Mouse (Mus musculus): ENCODE results near the gene Ddr2. TPM values are rescaled to one million over a fixed set of nuclear protein-coding genes. Genes with fewer than 3 reads are reported as not detected.

Gene Ddr2
- polyA plus RNA-seq, 1 experiment, result 13.7 TPM

DNA sequence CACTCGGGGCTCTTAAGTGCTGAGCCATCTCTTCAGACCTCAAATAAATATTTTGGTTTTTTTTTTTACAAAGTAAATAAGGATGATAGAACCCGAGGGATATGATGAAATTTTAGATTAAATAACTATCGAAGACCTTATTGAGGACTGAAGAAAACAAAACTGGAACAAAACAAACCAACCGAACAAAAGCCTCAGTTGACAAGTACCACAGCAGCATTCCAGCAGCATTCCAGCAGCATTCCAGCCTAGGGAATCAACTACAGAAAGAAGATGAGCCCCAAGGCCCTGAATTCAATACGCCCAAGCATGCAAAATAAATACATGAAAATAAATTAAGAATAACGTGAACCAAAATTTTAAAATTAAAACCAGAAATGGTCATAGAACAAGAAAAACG, 160.6 kb downstream of the Ddr2 start:
- Histone ChIP-seq H3K79me2 (ENCODE audit: control insufficient read depth, insufficient read depth) (no peaks in the 10 kb centered on the region), H3K36me3 (ENCODE audit: control insufficient read depth, insufficient read depth) (peaks cover 29% of the 10 kb centered on the region), H3K27me3 (ENCODE audit: control insufficient read depth, insufficient read depth, insufficient read length) (no peaks in the 10 kb centered on the region), H3K4me3 (ENCODE audit: insufficient read depth, poor library complexity, severe bottlenecking) (no peak overlapping the region), H3ac (ENCODE audit: control insufficient read depth, insufficient read length, low read depth) (no peak overlapping the region), H3K79me3 (ENCODE audit: low read depth) (no peaks in the 10 kb centered on the region)
- TF ChIP-seq MAX (IDR thresholded peaks at IDR 0.05) (no peak), MYOD1 (IDR thresholded peaks at IDR 0.05; ENCODE audit: control insufficient read depth, insufficient read length, low read depth) (no peak), USF1 (IDR thresholded peaks at IDR 0.05; ENCODE audit: low read depth) (no peak), FOSL1 (IDR thresholded peaks at IDR 0.05; ENCODE audit: insufficient read depth, low read length, poor library complexity, severe bottlenecking) (no peak)

GRCm38 (mm10) chr1:169948866-169949265, 161.7 kb downstream of the Ddr2 start:
- peaks cover 19% of the 10 kb centered on the region for H3K36me3 ChIP-seq (ENCODE audit: control insufficient read depth, insufficient read depth)
- H3K27me3 ChIP-seq (ENCODE audit: control insufficient read depth, insufficient read depth, insufficient read length), result no peaks in the 10 kb centered on the region
- no peaks in the 10 kb centered on the region for H3K79me2 ChIP-seq (ENCODE audit: control insufficient read depth, insufficient read depth)
- H3ac ChIP-seq (ENCODE audit: control insufficient read depth, insufficient read length, low read depth), result no peak overlapping the region
- H3K79me3 ChIP-seq (ENCODE audit: low read depth), result no peaks in the 10 kb centered on the region
- no peak overlapping the region for H3K4me3 ChIP-seq (ENCODE audit: insufficient read depth, poor library complexity, severe bottlenecking)
- TF ChIP-seq MAX (IDR thresholded peaks at IDR 0.05), result no peak
- TF ChIP-seq CEBPB (IDR thresholded peaks at IDR 0.05; ENCODE audit: low read depth), result peak; percentile 51

GRCm38 (mm10) chr1:169948280-169948679, 162.3 kb downstream of the Ddr2 start:
- no peak for TF ChIP-seq CEBPB (IDR thresholded peaks at IDR 0.05; ENCODE audit: low read depth)
- no peak for TF ChIP-seq MYOD1 (IDR thresholded peaks at IDR 0.05; ENCODE audit: control insufficient read depth, insufficient read length, low read depth)
- no peak for TF ChIP-seq MAX (IDR thresholded peaks at IDR 0.05)
- no peak for TF ChIP-seq MYOG (IDR thresholded peaks at IDR 0.05; ENCODE audit: control insufficient read depth, extremely low read depth, insufficient read length)
- no peak for TF ChIP-seq CTCF (IDR thresholded peaks at IDR 0.05; ENCODE audit: control insufficient read depth, insufficient read depth, insufficient read length)
- TF ChIP-seq FOSL1 (IDR thresholded peaks at IDR 0.05; ENCODE audit: insufficient read depth, low read length, poor library complexity, severe bottlenecking), result no peak
- TF ChIP-seq USF1 (IDR thresholded peaks at IDR 0.05; ENCODE audit: low read depth), result no peak
- Histone ChIP-seq H3K4me3 (ENCODE audit: insufficient read depth, poor library complexity, severe bottlenecking) (no peak overlapping the region), H3K79me2 (ENCODE audit: control insufficient read depth, insufficient read depth) (no peaks in the 10 kb centered on the region), H3ac (ENCODE audit: control insufficient read depth, insufficient read length, low read depth) (no peak overlapping the region), H3K79me3 (ENCODE audit: low read depth) (no peaks in the 10 kb centered on the region), H3K27me3 (ENCODE audit: control insufficient read depth, insufficient read depth, insufficient read length) (no peaks in the 10 kb centered on the region), H3K36me3 (ENCODE audit: control insufficient read depth, insufficient read depth) (peaks cover 18% of the 10 kb centered on the region)

DNA sequence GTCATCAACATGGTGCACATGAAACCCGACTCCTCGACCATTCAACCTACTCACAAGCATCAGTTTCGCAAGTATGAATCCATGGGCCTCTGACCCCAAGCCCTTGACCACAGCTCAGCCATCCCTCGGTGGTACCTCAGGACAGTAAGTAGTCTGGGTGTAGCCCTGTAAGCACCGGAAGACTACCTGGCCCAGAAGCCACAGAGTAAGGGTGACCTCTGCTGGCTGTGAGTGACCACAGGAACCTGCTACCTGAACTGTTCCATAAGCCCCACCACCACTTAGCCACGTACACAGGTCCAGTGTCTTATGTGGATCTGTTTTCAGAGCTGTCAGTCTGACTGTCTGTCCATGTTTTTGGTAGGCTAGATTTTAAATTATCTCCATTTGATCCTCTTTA, 162.9 kb downstream of the Ddr2 start:
- no peak overlapping the region for H3ac ChIP-seq (ENCODE audit: control insufficient read depth, insufficient read length, low read depth)

DNA sequence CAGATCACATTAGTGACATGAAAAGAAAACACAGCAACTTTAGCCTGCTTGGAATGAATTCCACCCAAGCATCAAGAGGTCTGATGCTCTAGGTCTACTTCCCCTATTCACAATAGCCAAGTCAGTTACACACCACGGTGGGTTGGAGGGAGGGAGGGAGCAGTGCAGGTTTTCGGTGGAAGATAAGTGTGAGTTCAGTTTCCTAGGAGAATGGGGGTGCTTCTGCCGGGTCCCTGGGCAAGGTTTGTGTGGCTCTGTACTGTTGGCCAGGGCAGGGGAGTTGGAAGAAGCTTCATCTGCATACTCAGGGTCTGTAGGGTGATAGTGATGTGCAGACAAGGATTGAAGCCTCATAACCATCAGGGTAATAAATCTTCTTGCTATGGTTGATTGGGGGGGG, 164.6 kb downstream of the Ddr2 start:
- H3K79me2 ChIP-seq (ENCODE audit: control insufficient read depth, insufficient read depth), result no peaks in the 10 kb centered on the region
- no peaks in the 10 kb centered on the region for H3K79me3 ChIP-seq (ENCODE audit: low read depth)
- no peaks in the 10 kb centered on the region for H3K27me3 ChIP-seq (ENCODE audit: control insufficient read depth, insufficient read depth, insufficient read length)
- H3ac ChIP-seq (ENCODE audit: control insufficient read depth, insufficient read length, low read depth), result no peak overlapping the region
- peaks cover 8% of the 10 kb centered on the region for H3K36me3 ChIP-seq (ENCODE audit: control insufficient read depth, insufficient read depth)
- H3K4me3 ChIP-seq (ENCODE audit: insufficient read depth, poor library complexity, severe bottlenecking), result no peak overlapping the region
- TF ChIP-seq MAX (IDR thresholded peaks at IDR 0.05) (no peak), CTCF (IDR thresholded peaks at IDR 0.05; ENCODE audit: control insufficient read depth, insufficient read depth, insufficient read length) (no peak), FOSL1 (IDR thresholded peaks at IDR 0.05; ENCODE audit: insufficient read depth, low read length, poor library complexity, severe bottlenecking) (no peak), CEBPB (IDR thresholded peaks at IDR 0.05; ENCODE audit: low read depth) (no peak), MYOD1 (IDR thresholded peaks at IDR 0.05; ENCODE audit: control insufficient read depth, insufficient read length, low read depth) (no peak), USF1 (IDR thresholded peaks at IDR 0.05; ENCODE audit: low read depth) (no peak), MYOG (IDR thresholded peaks at IDR 0.05; ENCODE audit: control insufficient read depth, extremely low read depth, insufficient read length) (no peak)

More for the DNA sequence above, 162.9 kb downstream of the Ddr2 start:
- Histone ChIP-seq H3K79me2 (ENCODE audit: control insufficient read depth, insufficient read depth) (no peaks in the 10 kb centered on the region), H3K36me3 (ENCODE audit: control insufficient read depth, insufficient read depth) (peaks cover 16% of the 10 kb centered on the region), H3K79me3 (ENCODE audit: low read depth) (no peaks in the 10 kb centered on the region), H3K4me3 (ENCODE audit: insufficient read depth, poor library complexity, severe bottlenecking) (no peak overlapping the region), H3K27me3 (ENCODE audit: control insufficient read depth, insufficient read depth, insufficient read length) (no peaks in the 10 kb centered on the region)
- TF ChIP-seq CTCF (IDR thresholded peaks at IDR 0.05; ENCODE audit: control insufficient read depth, insufficient read depth, insufficient read length) (no peak), MYOD1 (IDR thresholded peaks at IDR 0.05; ENCODE audit: control insufficient read depth, insufficient read length, low read depth) (no peak), FOSL1 (IDR thresholded peaks at IDR 0.05; ENCODE audit: insufficient read depth, low read length, poor library complexity, severe bottlenecking) (no peak), MAX (IDR thresholded peaks at IDR 0.05) (no peak), CEBPB (IDR thresholded peaks at IDR 0.05; ENCODE audit: low read depth) (no peak)

GRCm38 (mm10) chr1:169939345-169939744, 171.2 kb downstream of the Ddr2 start:
- TF ChIP-seq MYOD1 (IDR thresholded peaks at IDR 0.05; ENCODE audit: control insufficient read depth, insufficient read length, low read depth), result no peak
- TF ChIP-seq FOSL1 (IDR thresholded peaks at IDR 0.05; ENCODE audit: insufficient read depth, low read length, poor library complexity, severe bottlenecking), result no peak
- TF ChIP-seq MAX (IDR thresholded peaks at IDR 0.05), result no peak
- no peak for TF ChIP-seq CEBPB (IDR thresholded peaks at IDR 0.05; ENCODE audit: low read depth)
- no peak for TF ChIP-seq USF1 (IDR thresholded peaks at IDR 0.05; ENCODE audit: low read depth)
- no peak for TF ChIP-seq MYOG (IDR thresholded peaks at IDR 0.05; ENCODE audit: control insufficient read depth, extremely low read depth, insufficient read length)

More at GRCm38 (mm10) chr1:169939345-169939744, 171.2 kb downstream of the Ddr2 start:
- Histone ChIP-seq H3K4me3 (ENCODE audit: insufficient read depth, poor library complexity, severe bottlenecking) (no peak overlapping the region), H3K27me3 (ENCODE audit: control insufficient read depth, insufficient read depth, insufficient read length) (no peaks in the 10 kb centered on the region), H3K79me3 (ENCODE audit: low read depth) (no peaks in the 10 kb centered on the region), H3K79me2 (ENCODE audit: control insufficient read depth, insufficient read depth) (no peaks in the 10 kb centered on the region), H3ac (ENCODE audit: control insufficient read depth, insufficient read length, low read depth) (no peak overlapping the region), H3K36me3 (ENCODE audit: control insufficient read depth, insufficient read depth) (no peaks in the 10 kb centered on the region)
